Mouse (Mus musculus): ENCODE measurements around the gene Tbc1d22a. TPM values are rescaled to one million over a fixed set of nuclear protein-coding genes. Genes with fewer than 3 reads are reported as not detected.

The Tbc1d22a gene
- polyA plus RNA-seq, 1 experiment, result 30.9 TPM

DNA sequence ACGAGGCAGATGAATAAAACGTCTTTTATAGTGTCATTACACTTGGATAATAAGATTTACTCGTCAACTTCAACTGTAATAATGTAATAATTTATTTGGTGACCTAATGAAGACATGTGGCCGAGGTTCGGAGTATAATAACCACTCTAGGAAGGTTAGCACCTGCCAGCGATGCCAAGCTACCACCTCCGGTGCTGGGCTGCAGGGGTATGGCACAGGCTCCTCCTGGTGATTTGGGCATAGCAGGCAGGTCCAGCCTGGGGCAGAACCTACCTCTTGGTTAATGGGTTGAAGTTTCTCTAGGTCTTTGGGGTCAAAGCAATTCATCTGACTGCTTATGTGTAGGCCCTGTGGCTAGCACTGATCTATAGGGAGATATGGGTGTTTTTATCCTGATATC, 296.9 kb downstream of the Tbc1d22a start:
- no peak for DNase-seq (ENCODE audit: low read depth, low spot score)
- 79% methylated on average over 7 of the region's 7 CpGs for WGBS

DNA sequence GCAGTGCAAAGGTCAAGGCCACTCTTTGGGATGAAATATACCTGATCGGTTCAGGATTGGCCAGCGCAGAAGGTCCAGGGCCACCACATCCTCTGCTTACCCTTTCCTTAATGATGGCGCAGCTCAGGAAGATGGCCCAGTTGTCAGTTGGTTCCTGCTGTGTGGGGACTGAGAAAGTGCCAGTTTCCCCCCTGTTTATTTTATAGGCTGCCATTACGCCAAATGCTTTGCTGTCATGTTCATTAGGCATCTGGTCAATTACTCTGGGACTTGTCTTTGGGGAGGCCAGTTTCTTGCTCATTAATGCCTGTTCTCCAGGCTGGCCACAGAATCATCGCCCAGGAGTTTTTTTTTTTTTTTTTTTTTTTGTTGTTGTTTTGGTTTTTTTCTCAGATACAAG, 299.1 kb downstream of the Tbc1d22a start:
- 93% methylated on average over 5 of the region's 5 CpGs for WGBS
- no peak for DNase-seq (ENCODE audit: low read depth, low spot score)

GRCm38 (mm10) chr15:86520201-86520600, 305.9 kb downstream of the Tbc1d22a start:
- 78% methylated on average over 4 of the region's 4 CpGs for WGBS
- DNase-seq (ENCODE audit: low read depth, low spot score), result no peak

DNA sequence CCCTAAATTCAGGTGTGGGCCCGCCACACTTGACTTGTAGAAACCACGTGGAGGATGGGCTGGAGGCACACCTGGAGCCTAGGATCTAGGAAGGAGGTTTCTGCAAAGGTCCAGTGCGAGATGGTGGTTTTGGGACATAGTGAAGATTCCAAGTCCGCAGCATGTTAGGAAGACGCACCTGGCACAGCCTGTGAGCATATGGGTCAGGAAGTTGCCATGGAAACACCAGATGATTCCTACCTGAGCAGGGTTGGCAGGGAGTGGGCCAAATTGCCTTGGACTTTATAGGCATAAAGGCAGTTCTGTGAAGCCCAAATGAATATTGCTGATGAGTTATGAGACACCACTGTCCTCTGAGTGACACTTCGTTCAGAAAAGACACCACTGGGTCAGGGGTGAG, 321.1 kb downstream of the Tbc1d22a start:
- no peak for DNase-seq (ENCODE audit: low read depth, low spot score)
- WGBS, result 81% methylated on average over 6 of the region's 6 CpGs

- WGBS, result 70% methylated on average over 3 of the region's 3 CpGs
- DNase-seq (ENCODE audit: low read depth, low spot score), result no peak
These were observed 328.1 kb downstream of the Tbc1d22a start for GRCm38 (mm10) chr15:86542371-86542770.

GRCm38 (mm10) chr15:86544122-86544795, 330.0 kb downstream of the Tbc1d22a start:
- 80% methylated on average over 1 of the region's 1 CpGs for WGBS

More at GRCm38 (mm10) chr15:86544122-86544795, 330.0 kb downstream of the Tbc1d22a start:
- no peak for DNase-seq (ENCODE audit: low read depth, low spot score)

Other genes starting within 250 kb of the Tbc1d22a start
- 3.5 and 7.2 TPM in 2 replicates for gene Celsr1, start 180.7 kb upstream of the Tbc1d22a start, polyA plus RNA-seq (2012; rRNA removed)
- gene Gramd4, start 156.8 kb upstream of the Tbc1d22a start, polyA plus RNA-seq (2012; rRNA removed), result 25.4 and 29.6 TPM in 2 replicates
- 26.1 and 40.0 TPM in 2 replicates for gene Cerk, start 28.3 kb upstream of the Tbc1d22a start, polyA plus RNA-seq (2012; rRNA removed)

Measured in large intestine, adult 2 months (tissue).